Mouse (Mus musculus) pancreas, adult 10 weeks (tissue): ENCODE measurements around the gene Vcpkmt. TPM values are rescaled to one million over a fixed set of nuclear protein-coding genes. Genes with fewer than 3 reads are reported as not detected.

Experiments used
- polyA plus RNA-seq: library from polyadenylated mRNA; stranded (reverse); fragments of 350-450 nt; fragmentation: Illumina TruSeq; extraction: RNeasy Lipid Tissue Mini Kit (QIAGEN cat#74804); gene quantifications from one replicate; pipeline ENCODE4 v1.2.3, GENCODE M21; 2015; ENCODE audit warnings: low read depth, low replicate concordance; ENCODE audit not compliant: insufficient read depth

Vcpkmt gene
- polyA plus RNA-seq: 1.4 TPM

DNA sequence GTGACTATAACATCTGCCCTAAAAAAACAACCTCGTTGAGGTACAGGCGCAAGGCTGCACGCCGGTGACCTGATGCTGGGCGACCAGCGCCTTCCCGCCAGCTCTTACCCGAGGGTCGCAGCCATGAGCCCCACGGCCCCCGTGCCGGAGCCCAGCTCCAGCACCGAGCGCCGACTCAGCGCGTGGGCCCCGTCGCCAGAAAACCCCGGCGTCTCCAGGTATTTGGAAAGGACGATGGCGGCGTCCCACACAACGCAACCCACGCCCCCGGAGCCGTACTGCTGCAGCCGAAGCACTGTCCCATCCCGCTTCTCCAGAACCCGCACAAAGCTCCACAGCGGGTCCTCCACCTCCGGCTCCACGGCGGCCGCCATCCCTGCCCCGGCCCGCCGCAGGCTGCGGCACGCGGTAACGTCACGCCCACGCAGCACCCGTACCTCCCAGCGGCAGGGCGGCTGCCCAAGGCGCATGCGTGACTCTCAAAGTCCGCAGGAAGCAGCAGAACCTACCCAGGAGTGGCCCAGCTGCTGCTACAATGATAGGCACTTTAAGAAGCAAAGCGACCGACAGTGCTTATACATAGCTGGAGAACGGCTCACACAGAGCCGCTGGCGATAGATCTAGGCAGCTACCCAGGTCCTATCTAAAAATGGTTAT is at the start of gene Vcpkmt:
Vcpkmt (minus strand) TSS at position 416 of the 657 bp plus-strand sequence.

Other genes starting within 250 kb of the Vcpkmt start
- gene Nemf, start 225.9 kb downstream of the Vcpkmt start, polyA plus RNA-seq: 14.8 TPM
- 11.4 TPM for gene Arf6, start 210.9 kb downstream of the Vcpkmt start, polyA plus RNA-seq
- gene Gm9887, start 210.6 kb downstream of the Vcpkmt start, polyA plus RNA-seq: not detected
- gene Sos2, start 98.8 kb upstream of the Vcpkmt start, polyA plus RNA-seq: 8.7 TPM
- gene L2hgdh, start 141.8 kb upstream of the Vcpkmt start, polyA plus RNA-seq: 3.5 TPM
- 4.8 TPM for gene Atp5s, start 141.9 kb upstream of the Vcpkmt start, polyA plus RNA-seq
- gene Cdkl1, start 208.2 kb upstream of the Vcpkmt start, polyA plus RNA-seq: 0.65 TPM